8 mouse cellular contexts compared by ENCODE assay signal in the genomic region with DNA sequence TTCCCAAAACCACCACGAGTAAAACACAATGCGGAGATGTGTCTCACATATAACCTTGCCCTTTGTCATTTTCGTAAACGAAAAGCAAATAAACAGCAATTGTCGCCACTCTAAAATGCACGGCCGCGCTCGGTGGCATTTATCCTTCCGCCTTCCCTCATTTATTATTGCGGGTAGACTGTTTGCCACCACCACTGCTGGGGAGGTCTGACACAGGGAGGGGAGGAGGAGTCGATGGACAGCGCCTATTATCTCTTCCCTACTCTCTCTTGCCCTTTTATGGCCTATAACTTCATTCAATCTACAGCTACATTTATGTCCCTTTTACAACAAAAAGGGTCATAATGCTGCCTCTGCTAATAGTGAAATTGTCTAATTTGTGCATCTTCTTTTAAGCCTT.
A peak's percentile ranks its signal among the peaks of the same experiment; 100 is the strongest.
DNase-seq lines count a peak whose midpoint lies in the region; ATAC-seq lines count a peak whose summit lies in the region.

No protein-coding gene starts in this region.

- H3K4me2 ChIP-seq in hindbrain, embryonic 14.5 days (replicated peaks), result peak overlapping the region; percentile 64

- H3K4me3 ChIP-seq in hindbrain, embryonic 14.5 days (replicated peaks; ENCODE audit: low read length), result peak overlapping the region; percentile 32

- peaks cover 7% of the 10 kb centered on the region for H3K4me1 ChIP-seq in hindbrain, embryonic 14.5 days (replicated peaks; ENCODE audit: control insufficient read depth, insufficient read depth, low read length)

- H3K27ac ChIP-seq in hindbrain, embryonic 14.5 days, result peak overlapping the region; percentile 60

- H3K27me3 ChIP-seq in hindbrain, embryonic 14.5 days (ENCODE audit: control insufficient read depth, insufficient read depth, low read length), result no peaks in the 10 kb centered on the region

- ATAC-seq in hindbrain, embryonic 14.5 days (ENCODE audit: low FRiP score), result 0 out of 2 replicates have a peak, but pooled peaks have one; percentile 19
- no peak for ATAC-seq in activated CD4-positive, CD25-positive, alpha-beta regulatory T cell, adult 4 months

- peak; percentile 8 to 13 for DNase-seq in cerebellum, postnatal 14 days
- DNase-seq in cerebellum, adult 9-11 months, result no peak
- peak; percentile 24 for DNase-seq in embryo, embryonic 10 days (ENCODE audit: low spot score)
- DNase-seq in hindbrain, embryonic 14.5 days (ENCODE audit: low spot score), result peak; percentile 25
- DNase-seq in mesoderm, embryonic 11.5 days (ENCODE audit: low read depth, low spot score), result peak; percentile 15
- no peak for DNase-seq in layer of hippocampus, adult 11-12 months (ENCODE audit: low spot score)
- no peak for DNase-seq in retina, postnatal 1 day

- H3K9ac ChIP-seq in hindbrain, embryonic 14.5 days, result peak overlapping the region; percentile 71; the same call in 1 of the 2 replicates

- WGBS in hindbrain, embryonic 14.5 days, result 7% methylated on average over 13 of the region's 13 CpGs

- no peaks in the 10 kb centered on the region for H3K9me3 ChIP-seq in hindbrain, embryonic 14.5 days (ENCODE audit: control insufficient read depth, low read length)

- no peaks in the 10 kb centered on the region for H3K36me3 ChIP-seq in hindbrain, embryonic 14.5 days (replicated peaks; ENCODE audit: control insufficient read depth, insufficient read depth)

Comparison
In these comparisons a context has a peak if more than half of its experiments do, and no peak if none do; other contexts are left out.
1. DNase-seq: peak in cerebellum, postnatal 14 days (2 of 2), embryo, embryonic 10 days (single experiment), hindbrain, embryonic 14.5 days (single experiment) and mesoderm, embryonic 11.5 days (single experiment); none in cerebellum, adult 9-11 months (single experiment), layer of hippocampus, adult 11-12 months (single experiment) and retina, postnatal 1 day (single experiment).